Mouse (Mus musculus) hindbrain, embryonic 16.5 days (tissue): ENCODE measurements around the gene Gatad2a. TPM values are rescaled to one million over a fixed set of nuclear protein-coding genes. Genes with fewer than 3 reads are reported as not detected.
A peak's percentile ranks its signal among the peaks of the same experiment; 100 is the strongest.

Source experiments
- ATAC-seq: fragments of 200-750 bp; cut with Nextera tagmentation; 2 replicates; pipeline ENCODE4 v1.8.0; 2017; ENCODE audit warnings: moderate TSS enrichment, moderate library complexity
- H3K27ac ChIP-seq: fragments of 300-500 bp; sonication (generic); 2 replicates; pipeline ENCODE4 v1.5.1; 2014; ENCODE audit warnings: low read depth, mild to moderate bottlenecking, control low read depth, low read length, moderate library complexity
- H3K27me3 ChIP-seq: fragments of 300-500 bp; sonication (generic); replicated peaks from 2 replicates; pipeline ENCODE4 v1.6.1; 2014; ENCODE audit warnings: low read length; ENCODE audit not compliant: control insufficient read depth, insufficient read depth
- H3K36me3 ChIP-seq: fragments of 300-500 bp; sonication (generic); 2 replicates; pipeline ENCODE4 v1.6.1; 2014; ENCODE audit warnings: mild to moderate bottlenecking, low read length, moderate library complexity, mixed read lengths; ENCODE audit not compliant: control insufficient read depth, insufficient read depth
- H3K4me1 ChIP-seq: fragments of 300-500 bp; sonication (generic); 2 replicates; pipeline ENCODE4 v1.6.1; 2014; ENCODE audit warnings: low read depth, low read length; ENCODE audit not compliant: control insufficient read depth, insufficient read depth
- H3K4me2 ChIP-seq: fragments of 300-500 bp; sonication (generic); 2 replicates; pipeline ENCODE4 v1.6.1; 2014; ENCODE audit warnings: mild to moderate bottlenecking, low read length, control low read depth, moderate library complexity
- H3K4me3 ChIP-seq: fragments of 300-500 bp; sonication (generic); 2 replicates; pipeline ENCODE4 v1.5.1; 2014; ENCODE audit warnings: mild to moderate bottlenecking, low read length, control low read depth, moderate library complexity
- H3K9ac ChIP-seq: fragments of 300-500 bp; sonication (generic); 2 replicates; pipeline ENCODE4 v1.6.1; 2014; ENCODE audit warnings: low read depth, mild to moderate bottlenecking, control low read depth, low read length, moderate library complexity
- H3K9me3 ChIP-seq: fragments of 300-500 bp; sonication (generic); 2 replicates; pipeline ENCODE4 v1.6.1; 2014; ENCODE audit warnings: mild to moderate bottlenecking, low read length, moderate library complexity; ENCODE audit not compliant: control insufficient read depth
- WGBS: fragments of 180-500 bp; shearing (Covaris S2); extraction: QIAGEN DNeasy Blood & Tissue Kit; methylation state at CpG from one replicate; pipeline ENCODE4 v1.1.7; 2014; 5-methylcytosine and 5-hydroxymethylcytosine counted together
- polyA plus RNA-seq: library from polyadenylated mRNA; unstranded; fragments of >200 nt; fragmentation: Nextera tagmentation; extraction: Ambion mirVana; gene quantifications from 2 replicates; pipeline ENCODE4 v1.2.1, GENCODE M21; 2015

Gatad2a gene
- polyA plus RNA-seq, 1 experiment from 2014 or later = 13.9 TPM

- 42% methylated on average over 5 of the region's 5 CpGs for WGBS
- Histone ChIP-seq H3K4me3 (peak overlapping the region; percentile 72), H3K4me2 (peak overlapping the region; percentile 66), H3K36me3 (no peaks in the 10 kb centered on the region), H3K27me3 (no peaks in the 10 kb centered on the region), H3K4me1 (peaks cover 27% of the 10 kb centered on the region), H3K27ac (no peak overlapping the region), H3K9me3 (no peaks in the 10 kb centered on the region), H3K9ac (peak overlapping the region; percentile 82)
- no peak for ATAC-seq
These were observed 21.4 kb downstream of the Gatad2a start for GRCm38 (mm10) chr8:69974806-69975205.

GRCm38 (mm10) chr8:69974194-69974614 lies 22.0 kb downstream of the Gatad2a start:
- Histone ChIP-seq H3K9me3 (no peaks in the 10 kb centered on the region), H3K4me3 (peak overlapping the region; percentile 72), H3K36me3 (no peaks in the 10 kb centered on the region), H3K27ac (peak overlapping the region; percentile 61), H3K4me1 (peaks cover 27% of the 10 kb centered on the region), H3K27me3 (no peaks in the 10 kb centered on the region), H3K9ac (peak overlapping the region; percentile 82), H3K4me2 (peak overlapping the region; percentile 66)
- ATAC-seq = peak; percentile 93
- under 1% methylated on average over 39 of the region's 50 CpGs for WGBS

DNA sequence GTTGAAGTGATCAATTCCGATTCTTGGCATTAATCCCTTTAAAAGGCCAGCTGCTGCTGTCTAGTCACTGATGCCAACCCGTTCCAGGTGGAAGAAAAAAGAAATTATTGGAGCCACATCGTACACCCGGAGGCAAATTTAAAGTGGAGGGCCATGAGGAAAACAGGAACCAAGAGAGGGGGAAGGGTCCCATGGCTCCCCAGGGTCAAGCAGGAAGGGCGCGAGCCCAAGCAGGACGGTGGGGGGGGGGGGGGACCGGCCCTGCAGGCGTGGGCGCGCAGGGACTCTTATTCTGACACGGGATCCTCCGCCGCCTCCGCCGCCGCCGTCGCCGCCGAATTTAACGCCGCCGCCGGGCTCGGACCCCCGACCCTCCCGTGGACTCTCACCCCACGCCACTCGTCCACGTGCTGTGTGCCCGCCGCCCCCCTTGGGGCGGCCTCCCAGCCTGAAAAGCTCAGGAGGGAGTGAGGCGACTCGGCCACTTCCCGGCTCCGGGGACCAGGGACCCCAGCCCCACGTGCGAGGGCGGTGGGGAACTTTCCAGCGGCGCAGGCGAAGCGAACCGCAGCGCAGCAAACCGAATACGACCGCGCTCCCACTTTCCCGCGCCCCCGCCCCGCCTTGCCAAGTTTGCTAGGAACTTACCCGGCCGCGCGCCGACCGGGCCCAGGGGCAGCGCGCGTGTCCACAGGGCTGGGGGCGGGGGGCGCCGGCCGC lies 22.6 kb downstream of the Gatad2a start:
- Histone ChIP-seq H3K27me3 (no peaks in the 10 kb centered on the region), H3K36me3 (no peaks in the 10 kb centered on the region), H3K9ac (peak overlapping the region; percentile 82), H3K4me3 (peak overlapping the region; percentile 72), H3K4me2 (peak overlapping the region; percentile 66), H3K4me1 (peaks cover 27% of the 10 kb centered on the region), H3K9me3 (no peaks in the 10 kb centered on the region), H3K27ac (peak overlapping the region; percentile 61)
- ATAC-seq = peak; percentile 55
- 0% methylated on average over 57 of the region's 68 CpGs for WGBS

- H3K4me1 ChIP-seq = peaks cover 27% of the 10 kb centered on the region
- 13% methylated on average over 7 of the region's 7 CpGs for WGBS
- no peak overlapping the region for H3K27ac ChIP-seq
- H3K9me3 ChIP-seq = no peaks in the 10 kb centered on the region
- H3K9ac ChIP-seq = peak overlapping the region; percentile 82; the same call in 1 of the 2 replicates
- no peaks in the 10 kb centered on the region for H3K36me3 ChIP-seq
- no peak for ATAC-seq
- H3K4me2 ChIP-seq = peak overlapping the region; percentile 66
- H3K4me3 ChIP-seq = peak overlapping the region; percentile 72
- no peaks in the 10 kb centered on the region for H3K27me3 ChIP-seq
These were observed 23.1 kb downstream of the Gatad2a start for GRCm38 (mm10) chr8:69973063-69973441.

DNA sequence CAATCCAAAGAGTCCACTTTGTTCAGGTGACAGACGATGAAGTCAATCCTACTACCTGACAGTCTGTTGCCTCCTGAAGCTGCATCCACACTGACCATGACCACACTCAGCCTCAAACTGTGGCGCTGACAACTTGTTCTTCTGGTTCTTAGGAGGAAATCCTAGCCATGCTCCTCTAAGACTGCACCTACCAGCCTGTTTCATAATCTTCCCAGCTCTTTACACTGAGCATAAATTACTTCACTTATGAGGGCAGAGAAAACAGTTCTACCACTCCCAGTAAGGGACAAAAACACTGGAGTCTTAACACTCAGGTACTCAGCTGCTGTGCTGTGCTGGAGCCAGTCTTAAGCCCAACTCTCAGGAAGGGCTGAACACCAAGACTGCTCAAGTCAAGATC lies 25.3 kb downstream of the Gatad2a start:
- Histone ChIP-seq H3K27ac (no peak overlapping the region), H3K9ac (no peak overlapping the region), H3K4me1 (peaks cover 27% of the 10 kb centered on the region), H3K9me3 (no peaks in the 10 kb centered on the region), H3K36me3 (no peaks in the 10 kb centered on the region), H3K4me3 (no peak overlapping the region), H3K27me3 (no peaks in the 10 kb centered on the region), H3K4me2 (no peak overlapping the region)
- 91% methylated on average over 2 of the region's 2 CpGs for WGBS
- ATAC-seq = no peak

DNA sequence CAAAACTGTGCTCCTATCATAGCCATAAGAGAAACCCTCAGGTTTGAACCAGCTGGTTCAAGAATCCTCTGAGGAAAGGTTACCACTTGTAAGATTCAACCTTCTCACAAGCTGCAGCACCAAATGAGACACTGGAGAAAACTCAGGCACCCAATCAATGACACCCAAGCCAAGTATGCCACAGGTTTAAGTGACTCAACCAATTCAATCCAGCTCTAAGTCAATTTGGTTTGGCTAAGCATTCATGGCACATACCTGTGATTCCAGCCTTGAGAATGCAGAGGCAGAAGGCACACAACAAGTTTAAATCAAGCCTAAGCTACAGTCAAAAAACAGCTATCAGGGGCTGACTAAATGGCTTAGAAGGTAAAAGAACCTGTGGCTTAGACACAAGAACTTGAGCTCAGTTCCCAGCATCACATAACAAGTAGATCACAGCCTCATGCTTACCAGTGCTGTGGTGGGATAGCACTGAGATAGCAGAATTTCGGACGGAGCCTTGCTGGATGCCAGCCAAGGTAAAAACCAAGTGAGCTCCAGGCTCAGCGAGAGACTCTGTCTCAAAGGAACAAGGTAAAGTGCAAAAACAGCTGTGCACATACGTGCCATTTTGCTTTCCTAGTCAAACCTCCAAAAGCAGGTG lies 28.8 kb downstream of the Gatad2a start:
- no peak for ATAC-seq
- H3K9ac ChIP-seq = no peak overlapping the region
- no peaks in the 10 kb centered on the region for H3K36me3 ChIP-seq
- 72% methylated on average over 4 of the region's 4 CpGs for WGBS
- H3K4me3 ChIP-seq = no peak overlapping the region
- H3K4me2 ChIP-seq = no peak overlapping the region
- H3K27me3 ChIP-seq = no peaks in the 10 kb centered on the region
- H3K9me3 ChIP-seq = no peaks in the 10 kb centered on the region
- no peak overlapping the region for H3K27ac ChIP-seq
- H3K4me1 ChIP-seq = peaks cover 14% of the 10 kb centered on the region

GRCm38 (mm10) chr8:69959241-69959640 lies 36.9 kb downstream of the Gatad2a start:
- H3K36me3 ChIP-seq = no peaks in the 10 kb centered on the region
- ATAC-seq = no peak
- H3K4me3 ChIP-seq = no peak overlapping the region
- no peak overlapping the region for H3K9ac ChIP-seq
- no peaks in the 10 kb centered on the region for H3K27me3 ChIP-seq
- H3K4me2 ChIP-seq = no peak overlapping the region
- no peaks in the 10 kb centered on the region for H3K9me3 ChIP-seq
- no peak overlapping the region for H3K27ac ChIP-seq
- no peaks in the 10 kb centered on the region for H3K4me1 ChIP-seq

GRCm38 (mm10) chr8:69957879-69958278 lies 38.3 kb downstream of the Gatad2a start:
- no peak overlapping the region for H3K27ac ChIP-seq
- no peak overlapping the region for H3K4me2 ChIP-seq
- H3K9me3 ChIP-seq = no peaks in the 10 kb centered on the region
- no peaks in the 10 kb centered on the region for H3K36me3 ChIP-seq
- no peaks in the 10 kb centered on the region for H3K27me3 ChIP-seq
- ATAC-seq = no peak
- H3K4me1 ChIP-seq = no peaks in the 10 kb centered on the region
- H3K4me3 ChIP-seq = no peak overlapping the region
- no peak overlapping the region for H3K9ac ChIP-seq

- no peaks in the 10 kb centered on the region for H3K27me3 ChIP-seq
- no peaks in the 10 kb centered on the region for H3K36me3 ChIP-seq
- H3K4me1 ChIP-seq = no peaks in the 10 kb centered on the region
- WGBS = 76% methylated on average over 1 of the region's 1 CpGs
- no peak overlapping the region for H3K4me2 ChIP-seq
- H3K4me3 ChIP-seq = no peak overlapping the region
- H3K9me3 ChIP-seq = no peaks in the 10 kb centered on the region
- H3K27ac ChIP-seq = no peak overlapping the region
- H3K9ac ChIP-seq = no peak overlapping the region
- no peak for ATAC-seq
These were observed 38.8 kb downstream of the Gatad2a start for GRCm38 (mm10) chr8:69957419-69957818.
